In the genomic region with DNA sequence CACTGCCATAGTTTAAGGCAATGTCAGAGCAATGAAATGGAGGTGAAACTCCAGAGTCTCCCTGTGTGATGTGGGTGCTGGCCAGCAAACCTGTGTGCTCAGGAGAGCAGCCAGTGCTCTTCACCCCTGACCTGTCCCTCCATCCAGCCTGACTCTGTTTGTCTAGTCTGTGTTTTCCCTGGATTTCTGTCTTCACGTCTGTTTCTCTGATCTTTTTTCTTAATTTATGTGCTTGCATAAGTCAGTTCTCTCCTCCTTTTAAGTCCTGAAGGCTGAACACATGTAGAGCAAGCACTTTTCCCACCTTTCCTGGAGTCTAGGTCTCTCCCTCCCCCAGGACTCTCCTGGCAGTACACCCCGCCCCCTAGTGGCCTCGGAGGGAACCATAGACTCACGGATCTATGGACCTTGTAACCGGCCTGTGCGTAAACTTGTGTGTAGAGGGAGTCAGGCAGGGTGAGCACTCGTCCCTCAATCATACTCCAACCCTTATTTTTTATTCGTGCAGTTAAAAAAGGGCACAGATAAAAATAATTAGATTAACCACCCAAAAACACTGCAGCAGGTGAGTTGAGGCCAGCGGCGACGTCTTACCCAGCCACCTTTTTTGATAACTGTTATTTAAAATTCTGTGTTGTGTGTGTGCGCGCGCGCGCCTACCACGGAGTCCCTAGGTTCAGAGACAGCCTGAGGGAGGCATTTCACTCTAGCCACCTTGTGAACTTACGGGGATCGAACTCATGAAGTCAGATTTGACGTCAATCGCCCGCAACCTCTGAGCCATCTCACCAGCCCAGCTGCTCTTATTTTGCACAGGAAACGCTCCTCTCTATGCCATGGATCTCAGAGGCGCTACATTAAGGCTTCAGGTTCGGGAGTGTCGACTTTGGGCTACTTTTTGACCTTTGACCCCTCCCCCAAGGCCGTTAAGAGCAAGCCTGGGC, we compare ENCODE assay signal across 8 mouse cellular contexts. TPM values are rescaled to one million over a fixed set of nuclear protein-coding genes. Genes with fewer than 3 reads are reported as not detected.
DNase-seq lines count a peak whose midpoint lies in the region; ATAC-seq lines count a peak whose summit lies in the region.

No protein-coding gene starts in this region.

- peak overlapping the region; percentile 95 for H3K4me3 ChIP-seq in intestine, embryonic 14.5 days (ENCODE audit: low read depth, low read length)
- peak overlapping the region; percentile 96 for H3K4me3 ChIP-seq in midbrain, embryonic 10.5 days

- H3K4me2 ChIP-seq in intestine, embryonic 14.5 days (ENCODE audit: low read length), result peak overlapping the region; percentile 68

- WGBS in intestine, embryonic 14.5 days, result 2% methylated on average over 27 of the region's 27 CpGs
- 2% methylated on average over 27 of the region's 27 CpGs for WGBS in midbrain, embryonic 10.5 days

- peak; percentile 61 for ATAC-seq in intestine, embryonic 14.5 days (replicated peaks; ENCODE audit: low FRiP score, low TSS enrichment, low read depth)

- H3K9me3 ChIP-seq in intestine, embryonic 14.5 days (ENCODE audit: control insufficient read depth, low read length), result no peaks in the 10 kb centered on the region
- no peaks in the 10 kb centered on the region for H3K9me3 ChIP-seq in midbrain, embryonic 10.5 days (replicated peaks)

- intact Hi-C loops in gastrocnemius, postnatal 14 days (cut with DNase I; ENCODE audit: low total_unique reads), result loop anchor here (5.0 kb wide), 3 partner anchors 57 to 122 kb away; no protein-coding TSS in a partner anchor
- intact Hi-C loops in left cerebral cortex, postnatal 36 days (cut with DNase I), result loop anchor here (1.0 to 5.0 kb wide), 5 partner anchors 37 to 154 kb away; a partner anchor contains a TSS

- DNase-seq in adipocyte (ENCODE audit: low spot score), result peak; percentile 95
- peak; percentile 96 for DNase-seq in embryo, embryonic 10 days (ENCODE audit: low spot score)
- peak; percentile 93 for DNase-seq in gastrocnemius, postnatal 14 days
- peak; percentile 97 for DNase-seq in intestine, embryonic 14.5 days (ENCODE audit: low spot score)
- DNase-seq in left cerebral cortex, postnatal 36 days (ENCODE audit: low spot score in 2 of 2), result peak; percentile 82 to 85
- DNase-seq in midbrain, embryonic 10.5 days (ENCODE audit: low spot score), result peak; percentile 92
- DNase-seq in right cerebral cortex, postnatal 36 days (ENCODE audit: low spot score in 2 of 2), result peak; percentile 78 to 81
- DNase-seq in yolk sac, embryonic 10.5 days (ENCODE audit: low spot score), result peak; percentile 93

- H3K9ac ChIP-seq in intestine, embryonic 14.5 days (ENCODE audit: low read length), result peak overlapping the region; percentile 55

- H3K27ac ChIP-seq in intestine, embryonic 14.5 days (ENCODE audit: low read depth), result peak overlapping the region; percentile 85
- peak overlapping the region; percentile 93 for H3K27ac ChIP-seq in midbrain, embryonic 10.5 days (replicated peaks)

- peaks cover 13% of the 10 kb centered on the region; the same call in 1 of the 2 replicates for H3K36me3 ChIP-seq in intestine, embryonic 14.5 days (ENCODE audit: control insufficient read depth, insufficient read depth, low read length)
- peaks cover 25% of the 10 kb centered on the region for H3K36me3 ChIP-seq in midbrain, embryonic 10.5 days

- no peaks in the 10 kb centered on the region for H3K27me3 ChIP-seq in intestine, embryonic 14.5 days (replicated peaks; ENCODE audit: control insufficient read depth, insufficient read depth, low read length)
- H3K27me3 ChIP-seq in midbrain, embryonic 10.5 days (ENCODE audit: low read depth, poor library complexity, severe bottlenecking), result no peaks in the 10 kb centered on the region

- H3K4me1 ChIP-seq in intestine, embryonic 14.5 days (replicated peaks; ENCODE audit: control insufficient read depth, insufficient read depth, low read length), result peaks cover 21% of the 10 kb centered on the region
- H3K4me1 ChIP-seq in midbrain, embryonic 10.5 days, result peaks cover 42% of the 10 kb centered on the region

RNA-seq across cellular contexts. Expression of a gene that starts 1.0 kb away (rescaled TPM):
- total RNA-seq in gastrocnemius, postnatal 14 days (2021), result 10 to 100 TPM; 87.6 to 98.0 TPM
- 27.0 and 27.5 TPM in 2 replicates for polyA plus RNA-seq in intestine, embryonic 14.5 days (2014; fragmentation: Nextera tagmentation; extraction: Ambion mirVana)
- total RNA-seq in left cerebral cortex, postnatal 36 days (2021), result 100 to 1,000 TPM in 1 of 2 experiments, 10 to 100 TPM in 1; 94.4 to 100 TPM
- polyA plus RNA-seq in midbrain, embryonic 10.5 days (2016; fragmentation: Nextera tagmentation; extraction: Ambion mirVana), result 18.0 and 19.7 TPM in 2 replicates

RNA-seq across cellular contexts. Expression of a gene that starts 9.2 kb away (rescaled TPM):
- total RNA-seq in gastrocnemius, postnatal 14 days (2021), result 1 to 10 TPM; 6.2 to 6.3 TPM
- polyA plus RNA-seq in intestine, embryonic 14.5 days (2014; fragmentation: Nextera tagmentation; extraction: Ambion mirVana), result 14.1 TPM in 2 replicates
- 10 to 100 TPM; 14.5 to 25.5 TPM for total RNA-seq in left cerebral cortex, postnatal 36 days (2021)
- polyA plus RNA-seq in midbrain, embryonic 10.5 days (2016; fragmentation: Nextera tagmentation; extraction: Ambion mirVana), result 15.0 and 15.2 TPM in 2 replicates

RNA-seq across cellular contexts. Expression of a gene that starts 23.8 kb away (rescaled TPM):
- 100 to 1,000 TPM; 657 to 736 TPM for total RNA-seq in gastrocnemius, postnatal 14 days (2021)
- polyA plus RNA-seq in intestine, embryonic 14.5 days (2014; fragmentation: Nextera tagmentation; extraction: Ambion mirVana), result 590 and 627 TPM in 2 replicates
- total RNA-seq in left cerebral cortex, postnatal 36 days (2021), result 100 to 1,000 TPM; 334 to 384 TPM
- polyA plus RNA-seq in midbrain, embryonic 10.5 days (2016; fragmentation: Nextera tagmentation; extraction: Ambion mirVana), result 463 and 481 TPM in 2 replicates

RNA-seq across cellular contexts. Expression of a gene that starts 26.0 kb away (rescaled TPM):
- 1 to 10 TPM; 1.6 TPM for total RNA-seq in gastrocnemius, postnatal 14 days (2021)
- 7.1 and 8.5 TPM in 2 replicates for polyA plus RNA-seq in intestine, embryonic 14.5 days (2014; fragmentation: Nextera tagmentation; extraction: Ambion mirVana)
- total RNA-seq in left cerebral cortex, postnatal 36 days (2021), result 100 to 1,000 TPM; 431 to 463 TPM
- 7.8 and 9.3 TPM in 2 replicates for polyA plus RNA-seq in midbrain, embryonic 10.5 days (2016; fragmentation: Nextera tagmentation; extraction: Ambion mirVana)

RNA-seq across cellular contexts. Expression of a gene that starts 33.5 kb away (rescaled TPM):
- total RNA-seq in gastrocnemius, postnatal 14 days (2021), result 10 to 100 TPM; 40.3 to 43.6 TPM
- polyA plus RNA-seq in intestine, embryonic 14.5 days (2014; fragmentation: Nextera tagmentation; extraction: Ambion mirVana), result 25.5 and 28.9 TPM in 2 replicates
- total RNA-seq in left cerebral cortex, postnatal 36 days (2021), result 10 to 100 TPM; 76.2 to 78.8 TPM
- polyA plus RNA-seq in midbrain, embryonic 10.5 days (2016; fragmentation: Nextera tagmentation; extraction: Ambion mirVana), result 17.8 and 19.7 TPM in 2 replicates

Comparison
In these comparisons a context has a peak if more than half of its experiments do, and no peak if none do; other contexts are left out.
1. Peak in every context shown above with its lines: DNase-seq, ATAC-seq, H3K4me3 ChIP-seq and H3K27ac ChIP-seq.